Mouse (Mus musculus): ENCODE measurements at regions not wholly inside any gene's neighbourhood (a gene's known extent, or its start where the extent isn't known, plus 50 kb on each side); places are given as distances from the start of the nearest gene placed in this dataset.

DNA sequence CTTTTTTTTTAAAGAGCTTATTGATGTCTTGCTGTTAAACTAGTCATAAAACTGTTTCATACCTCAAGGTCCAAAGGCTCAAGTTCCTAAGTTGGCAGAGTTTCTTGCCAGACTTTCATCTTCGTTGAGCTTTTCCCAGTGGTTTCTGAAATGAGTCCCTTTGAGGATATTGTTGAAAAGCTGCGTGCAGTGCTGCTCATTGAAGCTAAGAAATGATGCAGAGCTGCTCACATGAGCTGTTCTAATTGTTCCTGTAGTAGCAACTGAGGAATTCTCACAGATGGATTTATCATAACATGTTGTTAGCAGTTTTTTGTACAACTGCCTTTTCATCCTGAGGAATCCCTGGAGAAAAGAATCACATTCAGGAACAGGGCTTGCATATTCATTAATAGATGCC, 249.3 kb downstream of the Col11a1 start:
- intact Hi-C loops (cut with DNase I), result no loop called here

DNA sequence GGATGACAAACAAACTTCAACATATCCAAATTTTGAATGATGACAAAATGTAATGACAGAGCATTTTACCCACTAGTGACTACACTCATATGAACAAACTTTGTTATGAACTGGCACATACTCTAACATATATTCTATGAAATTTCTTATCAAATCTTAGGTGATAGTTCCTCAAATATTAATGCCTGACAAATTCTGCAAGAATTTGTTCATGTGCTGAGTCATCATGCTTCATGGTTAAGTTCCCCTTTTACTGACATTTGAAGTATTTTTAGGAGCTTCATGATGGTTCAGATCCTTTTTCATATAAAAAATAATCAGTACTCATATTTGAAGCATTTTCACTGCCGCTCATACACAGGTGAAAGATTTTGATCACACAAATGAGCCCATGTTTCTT, 289.1 kb downstream of the Col11a1 start:
- intact Hi-C loops (cut with DNase I), result no loop called here

DNA sequence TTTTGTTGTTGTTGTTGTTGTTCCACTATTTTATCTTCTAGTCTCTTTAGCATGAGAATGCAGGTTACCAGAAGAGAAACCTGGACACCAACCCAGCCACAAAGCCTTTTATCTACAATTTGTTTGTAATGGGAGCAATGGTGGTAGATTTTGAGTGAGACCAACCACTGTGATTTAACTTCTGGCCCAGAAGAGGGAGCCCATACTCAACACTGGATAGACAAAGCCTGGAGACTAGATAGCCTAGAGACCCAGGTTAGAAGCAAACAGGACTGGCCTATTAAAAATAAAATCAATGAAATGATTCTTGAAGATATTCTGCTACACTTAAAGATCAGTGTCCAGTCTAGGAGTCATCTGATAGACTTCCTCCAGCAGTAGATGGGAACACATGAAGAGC, 304.0 kb downstream of the Col11a1 start:
- intact Hi-C loops (cut with DNase I), result no loop called here

DNA sequence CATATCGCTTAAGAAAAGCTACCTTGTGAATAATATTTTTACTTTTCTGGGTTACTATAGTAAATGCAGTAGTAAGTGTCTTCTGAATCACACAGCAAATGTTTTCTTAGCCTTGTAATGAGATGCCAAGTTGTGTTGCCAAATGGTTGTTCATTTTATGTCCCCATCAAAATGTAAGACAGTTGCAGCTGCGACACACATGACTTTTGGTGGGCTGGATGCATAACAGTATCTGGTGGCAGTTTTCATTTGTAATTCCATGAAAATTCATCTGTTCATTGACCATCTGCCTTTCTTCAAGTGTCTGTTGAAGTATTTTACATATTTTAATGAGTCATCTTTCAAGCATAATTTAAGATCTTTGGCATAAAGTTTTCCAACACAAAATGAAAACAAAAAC, 313.4 kb downstream of the Col11a1 start:
- intact Hi-C loops (cut with DNase I), result no loop called here

DNA sequence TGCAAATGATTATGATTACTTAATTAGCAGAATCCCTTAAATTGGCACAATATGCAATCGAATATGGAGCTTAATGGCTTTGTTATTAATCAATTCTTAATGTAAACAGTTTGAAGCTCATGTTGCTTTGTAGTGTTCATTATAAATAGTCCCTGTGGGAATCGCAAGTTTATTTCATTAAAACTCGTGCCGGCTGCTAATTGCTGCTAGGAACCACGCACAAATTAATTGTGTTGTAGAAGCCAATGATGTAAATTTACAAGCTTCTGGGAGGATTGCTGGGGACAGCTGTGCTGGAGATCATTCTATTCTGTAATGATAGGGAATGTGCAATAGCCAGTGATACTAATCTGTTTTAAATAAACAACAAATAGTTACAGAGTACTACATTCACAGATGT, 349.7 kb downstream of the Col11a1 start:
- intact Hi-C loops (cut with DNase I), result loop anchor here (10.0 kb wide), 1 partner anchor 235 kb away; no protein-coding TSS in a partner anchor

DNA sequence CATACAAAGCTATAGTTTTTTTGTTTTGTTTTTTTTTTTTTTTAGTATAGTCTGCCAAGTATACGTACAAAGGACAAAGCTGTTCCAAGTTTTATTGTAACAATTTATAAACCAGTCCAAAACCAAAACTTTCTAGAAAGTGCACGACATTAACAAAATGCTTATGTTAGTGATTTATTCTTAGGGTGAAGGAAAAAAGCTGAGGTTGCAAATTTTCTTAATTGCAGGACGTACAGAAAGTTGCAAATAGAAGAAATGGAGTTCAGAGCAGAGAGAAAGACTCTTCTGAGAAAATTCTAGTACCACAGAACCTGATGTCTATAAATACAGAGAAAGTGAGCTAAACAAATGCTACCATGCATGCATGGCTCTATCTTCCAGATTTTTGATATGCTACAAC, 373.1 kb downstream of the Col11a1 start:
- intact Hi-C loops (cut with DNase I), result no loop called here

Measured in adrenal gland (tissue).